Mouse (Mus musculus) left cerebral cortex, postnatal 36 days (tissue): Measurements from ENCODE around the gene Selenos. TPM values are rescaled to one million over a fixed set of nuclear protein-coding genes. Genes with fewer than 3 reads are reported as not detected.

Experiments
- DNase-seq, 2 experiments: peaks; one replicate each; pipeline ENCODE4 v3.0.0; 2021 to 2022; ENCODE audit warnings: low spot score in 2 of 2, mixed read lengths in 1 of 2
- intact Hi-C: fragments of 180-260 bp; cut with DNase I; formaldehyde crosslinking; loops from one replicate; pipeline ENCODE4 v1.15.1; 2025
- total RNA-seq, 2 experiments: library from RNA; stranded (reverse); gene quantifications; 2 replicates each; pipeline ENCODE4 v1.2.3; 2021

Gene Selenos
- total RNA-seq, 2 experiments from 2014 or later = 47.7 to 54.5 TPM

GRCm38 (mm10) chr7:66111211-66111610, 31.8 kb downstream of the Selenos start:
- intact Hi-C loops = loop anchor here (10.0 kb wide), 1 partner anchor 724 kb away; the partner anchor contains the start of gene Adamts17
- no peak for DNase-seq

DNA sequence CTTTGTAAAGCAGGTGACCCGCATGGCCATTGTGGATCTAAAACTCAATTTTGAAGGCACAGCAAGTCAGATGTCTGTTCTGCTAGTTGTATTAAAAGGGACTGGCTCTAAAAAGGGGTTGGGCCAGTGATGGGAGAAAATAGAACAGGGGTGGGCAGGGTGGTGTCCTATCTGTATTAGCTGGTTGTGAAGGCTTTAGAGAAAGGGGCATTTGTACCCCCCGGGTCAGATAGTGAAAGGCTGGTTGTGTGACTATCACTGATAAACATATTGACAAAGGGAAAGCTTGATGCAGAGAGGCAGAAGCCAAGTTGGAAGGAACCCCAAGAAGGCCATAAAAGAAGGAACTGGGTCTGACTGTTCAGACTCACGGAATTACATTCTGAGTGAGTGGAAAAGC, 34.1 kb downstream of the Selenos start:
- intact Hi-C loops = loop anchor here (10.0 kb wide), 1 partner anchor 721 kb away; the partner anchor contains the start of gene Adamts17
- DNase-seq = no peak

DNA sequence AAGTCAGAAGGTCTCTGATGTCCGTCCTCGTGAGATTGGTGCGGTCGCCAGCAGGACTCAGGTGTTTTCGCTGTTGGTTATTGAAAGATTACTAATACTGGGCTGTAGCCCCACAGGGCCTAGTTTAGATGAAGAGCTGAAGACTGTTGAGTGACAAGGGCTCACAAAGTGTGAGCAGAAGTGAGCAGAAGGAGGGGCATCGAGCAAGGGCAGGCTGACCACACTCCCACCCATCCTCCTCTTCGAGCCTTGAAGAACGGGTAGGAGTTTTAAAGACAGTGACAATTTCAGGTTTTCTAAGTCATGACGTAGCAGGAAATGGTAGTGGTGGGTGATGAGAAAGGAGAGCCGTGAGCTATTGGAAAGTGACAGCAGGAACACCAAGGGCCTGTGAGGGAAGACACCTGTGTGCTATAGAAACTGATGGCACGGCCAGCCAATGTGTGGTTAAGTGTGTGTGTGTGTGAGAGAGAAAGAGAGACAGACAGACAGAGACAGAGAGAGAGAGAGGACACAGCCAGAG, 36.4 kb downstream of the Selenos start:
- no peak for DNase-seq
- intact Hi-C loops = loop anchor here (10.0 kb wide), 1 partner anchor 719 kb away; the partner anchor contains the start of gene Adamts17

DNA sequence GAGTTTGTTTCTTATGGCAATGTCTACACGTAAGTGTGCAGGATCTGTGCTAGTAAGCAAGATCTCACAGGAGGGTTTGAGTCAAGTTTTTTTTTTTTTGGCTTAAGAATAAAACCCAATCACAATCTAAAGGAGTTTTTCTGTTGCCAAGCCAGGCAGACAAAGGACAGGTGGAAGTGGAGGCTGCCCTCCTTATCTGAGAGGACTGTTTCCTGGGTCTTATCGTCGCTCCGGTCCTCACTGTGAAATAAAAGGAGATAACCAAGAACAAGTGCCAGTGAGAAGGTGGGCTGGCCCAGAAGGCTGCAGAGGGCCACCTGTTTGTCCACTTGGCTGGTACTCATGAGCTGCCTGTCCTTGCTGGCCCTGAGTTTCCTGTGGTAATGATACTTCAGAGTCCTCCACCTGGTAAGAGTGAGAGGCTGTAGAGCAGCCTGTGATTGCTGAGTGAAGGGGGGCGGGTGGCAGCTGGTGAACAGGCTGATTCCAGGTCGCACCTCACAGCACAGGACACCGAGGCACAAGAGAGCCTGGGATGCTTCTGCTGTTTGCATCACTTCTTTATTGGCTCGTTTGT, 37.5 kb downstream of the Selenos start:
- no peak for DNase-seq
- intact Hi-C loops = loop anchor here (10.0 kb wide), 1 partner anchor 718 kb away; the partner anchor contains the start of gene Adamts17

GRCm38 (mm10) chr7:66118046-66118445, 38.6 kb downstream of the Selenos start:
- DNase-seq = no peak
- intact Hi-C loops = loop anchor here (10.0 kb wide), 1 partner anchor 717 kb away; the partner anchor contains the start of gene Adamts17

- no peak for DNase-seq
- intact Hi-C loops = loop anchor here (10.0 kb wide), 1 partner anchor 716 kb away; the partner anchor contains the start of gene Adamts17
Observed at GRCm38 (mm10) chr7:66118796-66119195, 39.3 kb downstream of the Selenos start.

DNA sequence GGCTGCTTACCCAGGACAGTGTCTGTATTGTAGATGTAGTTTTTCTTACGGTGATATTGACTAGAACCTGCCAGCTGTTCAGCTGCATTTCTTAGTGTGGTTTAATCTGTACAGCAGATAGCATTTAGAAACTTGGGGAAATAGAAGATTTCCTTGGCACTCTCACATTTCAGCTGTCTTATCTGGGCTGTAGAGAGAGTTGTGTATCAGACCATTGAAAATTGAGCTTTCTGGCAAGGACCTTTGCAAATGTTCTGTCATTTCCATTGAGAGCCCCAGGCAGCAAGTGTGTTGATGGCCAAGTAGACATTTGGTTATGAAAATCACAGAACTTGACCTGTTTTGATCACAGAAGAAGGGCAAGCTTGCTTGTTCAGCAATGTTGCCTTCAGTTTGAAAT, 40.7 kb downstream of the Selenos start:
- no peak for DNase-seq
- intact Hi-C loops = no loop called here

DNA sequence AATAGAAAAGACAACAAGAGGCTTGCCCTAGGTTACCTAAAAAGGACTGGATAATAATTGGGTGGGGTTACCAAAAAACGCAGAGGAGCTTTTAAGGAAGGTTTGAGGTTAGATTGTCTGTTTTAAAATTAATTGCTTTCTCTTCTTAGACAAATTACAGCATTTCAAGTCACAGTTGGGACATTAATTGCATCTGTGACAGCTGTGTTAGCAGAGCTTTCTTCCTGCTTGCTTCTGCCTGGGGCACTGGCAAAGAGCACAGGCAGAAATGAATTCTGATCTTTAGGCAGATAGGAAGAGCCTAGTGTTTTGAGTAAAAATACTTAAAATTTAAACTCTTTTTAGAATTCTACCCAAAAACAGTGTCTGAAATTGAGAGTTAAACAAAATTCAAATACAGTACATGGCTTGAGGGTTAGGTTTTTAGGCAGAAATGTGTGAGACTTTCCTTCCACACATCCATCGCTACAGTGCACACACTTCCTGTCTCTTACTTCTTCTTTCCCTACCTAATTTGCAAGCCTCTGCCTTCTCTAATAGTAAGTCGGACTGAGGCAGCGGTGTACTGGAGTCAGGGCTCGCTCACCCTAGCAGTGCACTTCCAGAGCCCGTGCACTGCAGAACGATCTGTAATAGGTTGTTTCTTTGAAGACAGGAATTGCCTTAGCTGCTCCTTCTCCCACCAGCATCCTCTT, 41.4 kb downstream of the Selenos start:
- DNase-seq = no peak
- intact Hi-C loops = no loop called here

- no peak for DNase-seq
- intact Hi-C loops = no loop called here
Observed at GRCm38 (mm10) chr7:66124551-66124968, 45.1 kb downstream of the Selenos start.

DNA sequence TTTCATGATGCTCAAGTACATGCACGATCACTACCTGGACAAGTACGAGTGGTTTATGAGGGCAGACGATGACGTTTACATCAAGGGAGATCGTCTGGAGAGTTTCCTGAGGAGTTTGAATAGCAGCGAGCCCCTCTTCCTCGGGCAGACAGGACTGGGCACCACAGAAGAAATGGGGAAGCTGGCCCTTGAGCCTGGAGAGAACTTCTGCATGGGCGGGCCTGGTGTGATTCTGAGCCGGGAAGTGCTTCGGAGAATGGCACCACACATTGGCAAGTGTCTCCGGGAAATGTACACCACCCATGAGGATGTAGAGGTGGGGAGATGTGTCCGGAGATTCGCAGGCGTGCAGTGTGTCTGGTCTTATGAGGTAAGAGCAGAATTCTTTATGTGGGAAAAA, 45.9 kb downstream of the Selenos start:
- no peak for DNase-seq
- intact Hi-C loops = no loop called here

- DNase-seq = no peak
- intact Hi-C loops = no loop called here
Observed at GRCm38 (mm10) chr7:66127951-66128645, 48.6 kb downstream of the Selenos start.

DNA sequence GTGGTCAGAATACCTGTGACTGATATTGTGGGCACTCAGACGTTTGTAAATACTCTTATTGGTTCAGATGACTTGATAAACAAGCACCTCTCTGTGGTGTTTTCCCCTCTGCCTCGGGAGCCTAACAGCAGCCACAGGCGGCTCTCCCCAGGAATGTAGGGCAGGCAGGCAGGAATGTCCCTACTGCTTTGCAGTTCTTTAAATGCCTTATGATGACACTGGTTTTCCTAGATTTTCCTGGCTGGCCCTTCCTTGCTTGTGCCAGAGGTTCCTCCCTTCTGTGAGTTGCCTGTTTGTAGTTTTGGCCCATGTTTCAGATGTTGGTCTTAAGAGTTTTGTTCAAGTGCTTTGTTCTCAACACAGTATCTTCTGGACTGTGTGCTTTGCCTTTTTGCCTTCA, 49.4 kb downstream of the Selenos start:
- intact Hi-C loops = no loop called here
- DNase-seq = no peak

DNA sequence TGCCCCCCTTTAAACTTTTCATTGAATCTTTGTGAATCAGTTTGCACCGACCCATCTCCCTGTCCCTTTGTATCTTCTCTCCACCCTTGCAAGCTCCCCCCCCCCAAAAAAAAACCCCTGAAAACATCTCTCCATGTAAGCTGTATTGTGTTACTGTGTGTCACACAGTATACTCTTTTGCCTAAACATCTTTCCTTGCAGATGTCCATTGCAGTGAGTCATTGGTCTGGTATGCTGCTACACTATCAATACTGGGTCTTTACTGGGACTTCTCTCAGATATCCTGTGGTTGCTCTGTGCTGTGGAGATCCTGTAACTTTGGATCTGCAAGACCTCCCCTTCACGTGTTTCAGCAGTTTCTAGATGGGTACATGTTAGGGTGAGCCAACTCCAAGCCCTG, 50.8 kb downstream of the Selenos start:
- no peak for DNase-seq
- intact Hi-C loops = no loop called here

GRCm38 (mm10) chr7:66131776-66132421, 52.5 kb downstream of the Selenos start:
- DNase-seq = no peak
- intact Hi-C loops = no loop called here

- intact Hi-C loops = no loop called here
- DNase-seq = no peak
Observed at GRCm38 (mm10) chr7:66134154-66134553, 54.7 kb downstream of the Selenos start.

GRCm38 (mm10) chr7:66135644-66136043, 56.2 kb downstream of the Selenos start:
- intact Hi-C loops = no loop called here
- no peak for DNase-seq

- intact Hi-C loops = no loop called here
- no peak for DNase-seq
Observed at GRCm38 (mm10) chr7:66136187-66136586, 56.7 kb downstream of the Selenos start.

GRCm38 (mm10) chr7:66137309-66137708, 57.9 kb downstream of the Selenos start:
- no peak for DNase-seq
- intact Hi-C loops = no loop called here

DNA sequence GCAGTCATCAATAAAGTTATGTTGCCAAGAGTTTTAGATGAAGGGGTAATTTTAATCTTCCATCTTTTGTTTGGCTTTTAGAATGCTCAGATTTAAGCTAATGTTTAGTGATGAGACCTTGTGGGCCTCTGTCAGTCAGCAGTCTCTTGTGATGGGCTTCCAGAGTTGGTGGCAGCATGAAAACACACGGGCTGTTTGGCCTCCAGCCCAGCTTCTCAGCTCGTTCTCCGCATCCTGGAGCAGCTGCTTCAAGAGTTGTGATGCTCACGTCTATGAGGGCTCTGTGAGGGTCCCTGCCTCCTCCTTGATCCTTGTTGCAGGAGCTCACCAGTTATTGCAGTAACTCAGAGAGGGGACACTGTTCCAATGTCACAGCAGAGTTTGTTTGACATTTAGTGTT, 58.9 kb downstream of the Selenos start:
- no peak for DNase-seq

GRCm38 (mm10) chr7:66138878-66139277, 59.4 kb downstream of the Selenos start:
- no peak for DNase-seq
- intact Hi-C loops = no loop called here

More for the DNA sequence above, 58.9 kb downstream of the Selenos start:
- intact Hi-C loops = no loop called here
